Mouse (Mus musculus): ENCODE data around the gene Vmn2r24.
"Not testable (repeated sequence)": the region's sequence is repeated elsewhere in the genome, so short reads cannot be mapped to it uniquely, and the experiment has no call there.

Gene Vmn2r24

DNA sequence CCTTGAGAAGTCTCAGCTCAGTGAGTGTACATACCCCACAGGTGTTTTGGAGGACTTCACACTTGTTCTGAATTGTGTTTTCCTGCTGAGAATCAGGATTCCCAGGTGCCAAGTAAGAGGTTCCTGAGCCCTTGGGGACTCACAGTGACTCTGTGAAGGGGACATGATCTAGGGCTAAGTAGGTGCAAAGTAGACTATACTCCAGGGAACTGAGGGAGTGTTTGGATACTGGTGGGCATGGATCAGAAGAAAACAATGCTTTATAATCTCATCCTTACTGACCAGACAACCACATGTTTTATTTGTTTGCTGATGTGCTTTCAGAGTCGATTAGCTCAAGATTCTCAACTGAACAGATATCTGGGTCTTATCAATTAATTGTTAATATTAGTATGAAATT is at the start of gene Vmn2r24:
TSS of gene Vmn2r24 (plus strand) at position 301 of the 400 bp plus-strand sequence.
- no peak for DNase-seq (ENCODE audit: low spot score in 2 of 2)

DNA sequence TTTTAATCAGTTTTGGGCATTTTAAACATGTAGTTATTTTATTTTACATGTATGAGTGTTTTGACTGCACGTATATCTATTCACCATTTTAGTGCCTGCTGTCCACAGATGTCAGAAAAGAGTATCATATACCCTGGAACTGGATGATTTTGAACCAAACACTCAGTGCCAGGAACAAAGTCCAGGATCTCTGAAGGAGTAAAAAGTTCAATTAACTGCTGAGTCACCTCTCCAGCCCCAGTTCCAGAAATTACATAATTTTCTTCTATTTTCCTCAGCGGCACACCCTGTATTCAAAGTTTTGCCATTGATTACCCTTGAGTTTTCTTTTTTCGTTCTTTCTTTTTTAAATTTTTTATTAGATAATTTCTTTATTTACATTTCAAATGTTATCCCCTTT is 8.6 kb upstream of the Vmn2r24 start:
- no peak for DNase-seq (ENCODE audit: low spot score in 2 of 2)

DNA sequence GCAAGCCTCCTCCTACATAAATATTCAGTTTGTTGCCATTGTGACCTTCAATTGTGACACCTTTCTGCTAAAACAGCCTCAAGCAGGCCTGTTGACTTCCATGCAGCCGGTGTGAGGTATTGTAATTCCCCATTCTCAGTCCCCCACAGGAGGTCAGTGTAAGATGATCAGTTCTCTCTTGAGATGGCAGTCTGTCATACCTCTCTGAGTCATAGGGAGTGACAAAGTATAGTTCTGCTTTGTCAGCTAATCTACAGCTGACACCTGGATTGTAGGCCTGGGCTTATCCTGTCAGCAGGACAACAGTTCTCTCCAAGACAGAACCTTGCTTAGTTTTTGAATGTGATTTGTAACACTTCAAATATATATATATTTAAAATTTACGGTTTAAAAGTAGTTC is 6.2 kb downstream of the Vmn2r24 start:
- no peak for DNase-seq (ENCODE audit: low spot score in 2 of 2)

DNA sequence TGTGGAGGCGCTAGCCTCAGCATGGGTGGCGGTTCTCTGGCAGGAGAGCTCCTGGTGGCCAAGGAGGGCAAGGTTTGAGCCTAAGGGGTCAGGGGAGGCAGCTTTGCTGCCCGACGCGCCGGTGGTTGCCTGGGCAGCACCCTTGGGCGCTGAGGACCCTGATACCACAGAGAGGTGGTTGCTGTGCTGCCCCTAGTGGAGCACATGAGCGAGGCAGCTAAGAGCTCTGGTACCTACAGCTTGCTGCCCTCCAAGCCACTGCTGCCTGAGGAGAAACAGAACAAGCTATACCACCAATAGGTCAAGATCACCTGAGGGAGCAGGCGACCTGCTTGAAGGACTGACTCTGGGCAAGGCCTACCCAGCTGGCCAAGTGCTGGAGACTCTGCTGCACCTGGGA is 15.1 kb downstream of the Vmn2r24 start:
- no peak for DNase-seq (ENCODE audit: low spot score in 2 of 2)

DNA sequence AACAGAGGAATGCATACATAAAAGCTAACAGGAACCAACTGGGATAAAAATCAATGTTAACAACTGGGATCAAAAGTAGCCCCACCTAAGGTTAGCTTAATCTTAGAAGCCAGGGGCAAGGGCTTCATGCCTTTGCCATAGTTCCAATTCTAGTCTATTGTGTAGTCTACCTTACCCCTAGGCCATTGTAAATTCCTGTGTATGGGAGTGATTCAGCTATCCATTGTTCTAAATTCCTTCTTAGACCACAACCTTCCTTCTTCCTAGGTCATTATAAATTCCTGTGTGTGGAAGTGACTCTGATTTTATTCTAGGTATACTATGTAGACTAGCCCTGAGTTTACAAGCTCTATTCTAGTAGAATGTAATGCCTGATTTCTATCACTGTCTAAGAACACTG is 31.6 kb downstream of the Vmn2r24 start:
- DNase-seq (ENCODE audit: low spot score in 2 of 2) = not testable (repeated sequence)

DNA sequence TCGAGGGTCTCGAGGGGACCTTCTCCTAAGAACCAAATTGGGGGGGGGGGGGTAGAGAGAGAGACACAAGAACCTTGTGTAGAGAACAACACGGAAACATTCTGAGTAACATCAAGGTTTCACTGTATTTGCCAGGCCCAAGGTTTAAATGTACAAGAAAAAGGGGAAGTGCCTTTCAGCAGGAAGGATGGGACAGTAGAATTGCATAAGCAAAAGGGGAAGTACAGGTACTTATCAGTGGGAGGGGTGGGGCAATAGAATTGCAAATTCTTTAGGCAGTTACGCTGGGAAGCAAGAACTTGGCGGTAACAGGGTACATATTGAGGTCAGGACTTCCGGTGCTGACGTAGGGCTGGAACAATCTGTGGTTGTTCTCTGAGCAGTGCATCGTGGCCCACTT is 41.3 kb downstream of the Vmn2r24 start:
- no peak for DNase-seq (ENCODE audit: low spot score in 2 of 2)

DNA sequence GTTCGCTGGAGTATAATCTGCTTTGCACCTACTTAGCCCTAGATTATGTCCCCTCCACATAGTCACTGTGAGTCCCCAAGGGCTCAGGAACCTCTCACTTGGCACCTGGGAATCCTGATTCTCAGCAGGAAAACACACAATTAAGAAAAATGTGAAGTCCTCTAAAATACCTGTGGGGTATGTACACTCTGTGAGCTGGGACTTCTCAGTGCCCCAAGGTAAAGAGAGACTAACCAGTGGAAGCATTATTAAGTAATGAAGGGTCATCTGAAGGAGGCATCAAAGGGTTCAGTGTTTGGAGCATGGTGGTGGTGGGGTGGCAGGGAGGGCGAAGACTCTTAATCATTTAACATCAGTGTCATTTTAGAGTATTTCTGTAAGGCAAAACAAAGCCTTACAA is 74.7 kb downstream of the Vmn2r24 start, which contains the start of gene Vmn2r25:
TSS of gene Vmn2r25 (minus strand) at position 101 of the 400 bp plus-strand sequence.
- not testable (repeated sequence) for DNase-seq (ENCODE audit: low spot score in 2 of 2)

All from spleen, postnatal 4 days (tissue).